Mouse (Mus musculus): ENCODE results near the gene Nup160. TPM values are rescaled to one million over a fixed set of nuclear protein-coding genes. Genes with fewer than 3 reads are reported as not detected.

The Nup160 gene
- polyA plus RNA-seq, 1 experiment from 2014 or later = 26.8 TPM

GRCm38 (mm10) chr2:90667388-90668265 lies 9.4 kb upstream of the Nup160 start:
- no peaks in the 10 kb centered on the region for H3K9me3 ChIP-seq
- H3K27me3 ChIP-seq = no peaks in the 10 kb centered on the region
- no peaks in the 10 kb centered on the region for H3K36me3 ChIP-seq
- no peak overlapping the region for H3K27ac ChIP-seq
- H3K4me1 ChIP-seq (replicated peaks) = no peaks in the 10 kb centered on the region
- no peak overlapping the region for H3K9ac ChIP-seq (replicated peaks)
- 0 out of 2 replicates have a peak, but pooled peaks have one; percentile 40 for ATAC-seq
- WGBS = 48% methylated on average over 21 of the region's 21 CpGs
- no peak overlapping the region for H3K4me2 ChIP-seq (replicated peaks)
- H3K4me3 ChIP-seq (replicated peaks) = no peak overlapping the region

DNA sequence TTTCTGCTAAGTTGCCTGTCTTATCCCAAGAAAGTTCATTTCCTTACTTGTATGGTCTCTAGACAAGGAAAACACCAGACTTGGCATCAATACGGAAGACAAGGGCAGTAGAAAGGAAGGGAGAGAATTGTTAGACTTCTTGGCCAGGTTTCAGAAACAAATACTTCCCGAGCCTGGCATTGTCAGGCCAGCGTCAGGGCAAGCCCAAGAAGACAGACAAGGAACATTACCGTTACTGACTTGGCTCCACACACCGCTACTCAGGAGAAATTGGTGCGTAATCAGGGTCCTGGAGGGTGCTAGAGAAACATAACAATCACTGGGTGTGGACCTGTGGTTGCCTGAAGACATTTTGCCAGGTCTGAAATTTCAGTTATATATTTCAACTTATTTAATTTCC lies 6.7 kb upstream of the Nup160 start:
- H3K4me3 ChIP-seq (replicated peaks) = no peak overlapping the region
- 89% methylated on average over 6 of the region's 6 CpGs for WGBS
- H3K27me3 ChIP-seq = no peaks in the 10 kb centered on the region
- H3K27ac ChIP-seq = no peak overlapping the region
- ATAC-seq = no peak
- H3K36me3 ChIP-seq = no peaks in the 10 kb centered on the region
- H3K4me2 ChIP-seq (replicated peaks) = no peak overlapping the region
- H3K9me3 ChIP-seq = no peaks in the 10 kb centered on the region
- H3K4me1 ChIP-seq (replicated peaks) = no peaks in the 10 kb centered on the region
- no peak overlapping the region for H3K9ac ChIP-seq (replicated peaks)

DNA sequence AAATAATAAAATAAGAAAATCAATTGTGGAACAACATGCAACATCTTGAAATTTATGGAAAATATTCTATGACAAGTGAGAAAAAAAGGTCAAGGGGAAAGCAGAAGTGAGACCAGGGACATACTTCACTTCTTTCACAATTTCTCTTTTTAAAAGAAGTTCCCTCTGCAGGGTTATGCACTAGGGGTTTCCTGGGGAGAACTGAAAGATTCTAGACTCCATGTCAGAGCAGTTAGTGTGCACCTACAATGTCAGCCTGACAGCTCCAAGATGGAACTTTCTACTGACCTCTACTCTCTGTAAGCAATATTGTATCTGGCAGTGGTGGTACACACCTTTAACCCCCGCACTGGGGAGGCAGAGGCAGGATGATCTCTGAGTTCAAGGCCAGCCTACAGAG lies 3.7 kb upstream of the Nup160 start:
- ATAC-seq = no peak
- Histone ChIP-seq H3K4me2 (replicated peaks) (no peak overlapping the region), H3K27ac (no peak overlapping the region), H3K4me1 (replicated peaks) (peaks cover 1% of the 10 kb centered on the region), H3K4me3 (replicated peaks) (no peak overlapping the region), H3K27me3 (no peaks in the 10 kb centered on the region), H3K9ac (replicated peaks) (no peak overlapping the region), H3K36me3 (no peaks in the 10 kb centered on the region), H3K9me3 (no peaks in the 10 kb centered on the region)
- 97% methylated on average over 1 of the region's 1 CpGs for WGBS

DNA sequence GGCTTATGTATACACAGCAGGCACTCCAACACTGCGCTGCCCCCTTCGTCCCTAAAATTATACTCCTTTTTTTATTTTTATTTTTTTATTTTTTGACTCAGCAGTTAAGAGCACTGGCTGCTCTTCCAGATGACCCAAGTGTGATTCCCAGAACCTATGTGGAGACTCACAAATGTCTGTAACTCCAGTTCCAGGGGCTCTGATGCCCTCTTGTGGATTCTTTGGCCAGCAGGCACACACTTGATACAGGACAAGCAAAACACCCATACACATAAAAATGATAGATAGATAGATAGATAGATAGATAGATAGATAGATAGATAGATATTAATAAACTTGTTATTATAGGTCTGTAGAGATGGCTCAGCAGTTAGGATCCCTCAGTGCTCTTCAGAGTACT lies 2.5 kb upstream of the Nup160 start:
- no peaks in the 10 kb centered on the region for H3K36me3 ChIP-seq
- no peak overlapping the region for H3K4me3 ChIP-seq (replicated peaks)
- no peak overlapping the region for H3K9ac ChIP-seq (replicated peaks)
- H3K4me2 ChIP-seq (replicated peaks) = no peak overlapping the region
- H3K27me3 ChIP-seq = no peaks in the 10 kb centered on the region
- peaks cover 6% of the 10 kb centered on the region for H3K4me1 ChIP-seq (replicated peaks)
- H3K9me3 ChIP-seq = no peaks in the 10 kb centered on the region
- 100% methylated on average over 2 of the region's 2 CpGs for WGBS
- no peak for ATAC-seq
- H3K27ac ChIP-seq = no peak overlapping the region

- WGBS = 95% methylated on average over 2 of the region's 2 CpGs
- Histone ChIP-seq H3K4me1 (replicated peaks) (peaks cover 15% of the 10 kb centered on the region), H3K27ac (no peak overlapping the region), H3K27me3 (no peaks in the 10 kb centered on the region), H3K36me3 (no peaks in the 10 kb centered on the region), H3K9ac (replicated peaks) (no peak overlapping the region), H3K4me2 (replicated peaks) (no peak overlapping the region), H3K9me3 (no peaks in the 10 kb centered on the region), H3K4me3 (replicated peaks) (no peak overlapping the region)
- no peak for ATAC-seq
Observed at GRCm38 (mm10) chr2:90675488-90675887, 1.5 kb upstream of the Nup160 start.

- Histone ChIP-seq H3K27ac (peak overlapping the region; percentile 95), H3K4me3 (replicated peaks) (peak overlapping the region; percentile 90), H3K9ac (replicated peaks) (peak overlapping the region; percentile 86), H3K9me3 (no peaks in the 10 kb centered on the region), H3K36me3 (peaks cover 10% of the 10 kb centered on the region; the same call in 1 of the 2 replicates), H3K27me3 (no peaks in the 10 kb centered on the region), H3K4me1 (replicated peaks) (peaks cover 23% of the 10 kb centered on the region), H3K4me2 (replicated peaks) (peak overlapping the region; percentile 95)
- WGBS = 31% methylated on average over 26 of the region's 26 CpGs
- peak; percentile 62 for ATAC-seq
Observed at GRCm38 (mm10) chr2:90678256-90679060, 1.4 kb downstream of the Nup160 start.

- peak; percentile 98 for ATAC-seq
- peak overlapping the region; percentile 86 for H3K9ac ChIP-seq (replicated peaks)
- under 1% methylated on average over 63 of the region's 63 CpGs for WGBS
- no peaks in the 10 kb centered on the region for H3K27me3 ChIP-seq
- H3K9me3 ChIP-seq = no peaks in the 10 kb centered on the region
- H3K4me1 ChIP-seq (replicated peaks) = peaks cover 23% of the 10 kb centered on the region
- peak overlapping the region; percentile 95 for H3K27ac ChIP-seq
- H3K36me3 ChIP-seq = peaks cover 11% of the 10 kb centered on the region
- H3K4me2 ChIP-seq (replicated peaks) = peak overlapping the region; percentile 95
- H3K4me3 ChIP-seq (replicated peaks) = peak overlapping the region; percentile 90
Observed at GRCm38 (mm10) chr2:90679061-90679810, 2.2 kb downstream of the Nup160 start.

- no peak for ATAC-seq
- no peak overlapping the region for H3K27ac ChIP-seq
- 94% methylated on average over 4 of the region's 4 CpGs for WGBS
- no peaks in the 10 kb centered on the region for H3K4me1 ChIP-seq (replicated peaks)
- H3K27me3 ChIP-seq = no peaks in the 10 kb centered on the region
- no peak overlapping the region for H3K4me2 ChIP-seq (replicated peaks)
- no peak overlapping the region for H3K4me3 ChIP-seq (replicated peaks)
- H3K9me3 ChIP-seq = no peaks in the 10 kb centered on the region
- peaks cover 91% of the 10 kb centered on the region for H3K36me3 ChIP-seq
- H3K9ac ChIP-seq (replicated peaks) = no peak overlapping the region
Observed at GRCm38 (mm10) chr2:90700943-90701342, 23.9 kb downstream of the Nup160 start.

DNA sequence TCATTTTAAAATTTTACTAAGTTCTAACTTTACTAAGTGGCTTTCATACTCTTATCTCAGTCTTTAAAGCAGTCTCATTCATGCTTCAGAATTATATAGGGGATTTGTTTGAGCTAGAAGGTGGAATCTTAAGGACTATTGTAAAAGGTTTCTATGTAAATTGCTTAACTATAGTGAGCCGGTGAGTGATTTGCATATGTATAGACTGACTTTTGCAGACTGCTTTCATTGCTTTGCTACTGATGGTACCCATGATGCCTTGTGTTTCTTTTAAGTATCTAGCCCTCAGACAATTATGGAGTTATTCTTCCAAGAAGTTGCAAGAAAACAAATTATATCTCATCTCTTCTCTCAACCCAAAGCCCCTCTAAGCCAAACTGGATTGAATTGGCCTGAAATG lies 31.5 kb downstream of the Nup160 start:
- H3K27me3 ChIP-seq = no peaks in the 10 kb centered on the region
- no peaks in the 10 kb centered on the region for H3K9me3 ChIP-seq
- no peak for ATAC-seq
- H3K4me2 ChIP-seq (replicated peaks) = no peak overlapping the region
- no peak overlapping the region for H3K27ac ChIP-seq
- no peak overlapping the region for H3K9ac ChIP-seq (replicated peaks)
- peaks cover 89% of the 10 kb centered on the region for H3K36me3 ChIP-seq
- 0 out of 2 replicates have a peak, but pooled peaks cover 2% of the 10 kb centered on the region for H3K4me1 ChIP-seq (replicated peaks)
- WGBS = 8% methylated on average over 1 of the region's 1 CpGs
- no peak overlapping the region for H3K4me3 ChIP-seq (replicated peaks)

DNA sequence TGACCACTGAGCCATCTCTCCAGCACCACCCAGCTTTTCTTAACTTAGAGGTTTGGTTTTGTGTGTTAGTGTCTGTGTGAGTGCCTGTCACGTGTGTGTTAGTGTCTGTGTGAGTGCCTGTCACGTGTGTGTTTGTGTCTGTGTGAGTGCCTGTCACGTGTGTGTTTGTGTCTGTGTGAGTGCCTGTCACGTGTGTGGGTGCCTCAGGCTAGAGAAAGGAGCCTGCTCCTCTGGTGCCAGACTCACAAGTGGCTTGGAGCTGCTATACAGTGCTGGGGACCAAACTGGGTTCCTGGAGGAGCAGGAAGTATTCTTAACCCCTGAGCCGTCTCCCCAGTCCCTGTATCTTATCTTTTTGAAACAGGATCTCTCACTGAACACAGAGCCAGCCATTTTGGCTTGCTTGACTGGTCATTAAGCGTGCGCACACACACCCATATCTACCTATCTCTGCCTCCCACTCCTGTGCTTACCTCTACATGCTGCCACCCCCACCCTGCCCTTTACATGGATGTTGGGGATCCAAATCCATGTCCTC lies 38.6 kb downstream of the Nup160 start:
- H3K4me3 ChIP-seq (replicated peaks) = no peak overlapping the region
- H3K36me3 ChIP-seq = peaks cover 83% of the 10 kb centered on the region
- no peak overlapping the region for H3K4me2 ChIP-seq (replicated peaks)
- H3K9ac ChIP-seq (replicated peaks) = no peak overlapping the region
- H3K27ac ChIP-seq = no peak overlapping the region
- no peaks in the 10 kb centered on the region for H3K9me3 ChIP-seq
- H3K4me1 ChIP-seq (replicated peaks) = no peaks in the 10 kb centered on the region
- H3K27me3 ChIP-seq = no peaks in the 10 kb centered on the region
- WGBS = 94% methylated on average over 7 of the region's 7 CpGs
- no peak for ATAC-seq

DNA sequence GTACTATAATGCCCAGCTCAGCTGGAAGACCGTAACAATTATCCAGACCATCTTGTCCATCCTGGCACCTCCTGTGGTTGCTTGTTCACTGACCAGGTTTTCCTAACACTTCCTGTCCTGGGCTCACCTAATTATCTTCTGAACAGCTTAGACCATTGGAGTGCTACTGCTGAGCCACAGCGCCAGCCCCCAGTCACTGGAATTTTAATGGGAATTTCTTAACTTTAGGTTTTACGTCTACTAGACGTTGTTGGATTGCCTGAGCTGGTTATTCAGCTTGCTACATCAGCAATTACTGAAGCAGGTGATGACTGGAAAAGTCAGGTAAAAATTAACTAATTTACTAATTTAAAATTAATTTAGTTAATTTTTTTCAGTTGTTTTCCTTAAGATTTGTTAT lies 40.4 kb downstream of the Nup160 start:
- H3K9me3 ChIP-seq = no peaks in the 10 kb centered on the region
- no peaks in the 10 kb centered on the region for H3K4me1 ChIP-seq (replicated peaks)
- H3K4me2 ChIP-seq (replicated peaks) = no peak overlapping the region
- no peak for ATAC-seq
- WGBS = 92% methylated on average over 4 of the region's 4 CpGs
- H3K9ac ChIP-seq (replicated peaks) = no peak overlapping the region
- H3K27ac ChIP-seq = no peak overlapping the region
- no peak overlapping the region for H3K4me3 ChIP-seq (replicated peaks)
- H3K36me3 ChIP-seq = peaks cover 80% of the 10 kb centered on the region
- no peaks in the 10 kb centered on the region for H3K27me3 ChIP-seq
